Mouse (Mus musculus): ENCODE results near the gene Arpc2.

DNA sequence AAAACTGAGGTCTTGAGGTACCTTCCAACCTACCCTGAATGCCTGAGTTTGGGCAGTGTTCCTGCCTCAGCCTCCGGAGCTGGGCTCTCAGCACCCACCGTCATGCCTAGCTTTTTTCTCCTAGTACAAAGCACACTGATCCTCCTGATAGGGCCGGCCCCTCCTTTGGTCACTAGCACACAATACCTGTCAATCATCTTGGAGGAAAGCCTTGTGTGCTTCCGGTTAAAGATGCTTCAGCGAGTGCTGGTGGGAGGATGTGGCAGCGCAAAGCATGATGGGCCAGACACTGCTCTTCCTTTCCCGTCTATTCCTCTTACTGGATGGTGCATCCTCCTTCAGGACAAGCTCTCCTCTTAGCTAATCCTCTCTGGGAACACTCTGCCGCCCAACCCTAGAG lies 29.2 kb upstream of the Arpc2 start:
- no peak for TF ChIP-seq POLR2AphosphoS5 (IDR thresholded peaks at IDR 0.05; ENCODE audit: insufficient replicate concordance, low read depth, low read length)
- no peak for TF ChIP-seq GATA1 (IDR thresholded peaks at IDR 0.05; ENCODE audit: borderline replicate concordance, low read length)
- TF ChIP-seq CTCF (IDR thresholded peaks at IDR 0.05; ENCODE audit: low read depth, low read length): no peak
- TF ChIP-seq TAL1 (conservative IDR thresholded peaks at IDR 0.05; ENCODE audit: low read depth, low read length): no peak
- TF ChIP-seq GATA2 (IDR thresholded peaks at IDR 0.05; ENCODE audit: borderline replicate concordance, low read depth, low read length): no peak
